Mouse (Mus musculus) layer of hippocampus, adult 8-10 months (tissue): ENCODE results near the gene C2cd4b. TPM values are rescaled to one million over a fixed set of nuclear protein-coding genes. Genes with fewer than 3 reads are reported as not detected.
A peak's percentile ranks its signal among the peaks of the same experiment; 100 is the strongest.

ENCODE experiments used
- DNase-seq, 2 experiments: peaks; one replicate each; pipeline ENCODE4 v3.0.0; 2022; ENCODE audit warnings: low spot score in 2 of 2
- microRNA-seq, 2 experiments: library from miRNA; unstranded; fragments of <30 nt; microRNA quantifications; one replicate each; pipeline ENCODE4 v1.2.0; 2022
- total RNA-seq, 4 experiments: library from RNA; stranded (reverse); gene quantifications; 2 replicates each; pipeline ENCODE4 v1.2.4; 2022

C2cd4b gene
- total RNA-seq, 4 experiments from 2014 or later = 4.7 to 7.5 (median 5.5) TPM

DNA sequence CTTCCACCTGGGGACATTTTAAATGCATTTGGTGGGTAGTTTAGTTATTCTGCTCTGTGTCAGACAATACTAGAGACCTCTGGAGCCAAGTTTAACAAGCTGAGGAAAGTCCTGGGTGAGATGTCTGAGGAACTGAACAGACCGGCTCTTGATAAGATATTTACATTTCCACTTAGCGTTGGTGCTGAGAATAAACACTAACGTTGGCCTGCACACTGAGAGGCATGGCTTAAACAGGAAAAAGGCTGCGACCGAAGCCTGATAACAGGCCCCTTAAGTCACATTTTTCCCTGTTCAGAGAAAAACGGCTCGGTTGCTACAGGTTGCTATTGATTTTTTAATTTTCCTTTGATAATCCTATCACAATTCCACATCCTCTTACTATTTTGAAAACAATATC is 12.1 kb downstream of the C2cd4b start:
- DNase-seq = no peak

DNA sequence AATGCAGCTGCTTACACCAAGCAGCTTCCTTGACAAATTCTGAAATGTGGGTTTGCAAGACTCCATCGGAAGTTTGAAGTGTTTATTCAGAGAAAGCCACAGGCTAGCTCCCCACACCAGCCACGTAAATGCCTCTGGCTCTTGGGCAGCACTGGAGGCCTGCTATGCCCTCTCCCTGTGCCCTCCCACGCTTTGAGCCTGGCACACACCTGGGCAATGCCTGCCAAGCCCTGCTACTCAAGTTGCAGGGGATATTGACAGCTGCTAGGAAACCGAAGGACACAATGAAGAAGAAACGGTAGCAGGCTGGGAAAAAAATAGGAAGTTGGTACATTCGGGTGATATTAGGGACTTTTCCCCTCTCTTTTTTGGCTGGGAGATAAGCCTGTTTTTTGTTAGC is 15.0 kb downstream of the C2cd4b start:
- no peak for DNase-seq

DNA sequence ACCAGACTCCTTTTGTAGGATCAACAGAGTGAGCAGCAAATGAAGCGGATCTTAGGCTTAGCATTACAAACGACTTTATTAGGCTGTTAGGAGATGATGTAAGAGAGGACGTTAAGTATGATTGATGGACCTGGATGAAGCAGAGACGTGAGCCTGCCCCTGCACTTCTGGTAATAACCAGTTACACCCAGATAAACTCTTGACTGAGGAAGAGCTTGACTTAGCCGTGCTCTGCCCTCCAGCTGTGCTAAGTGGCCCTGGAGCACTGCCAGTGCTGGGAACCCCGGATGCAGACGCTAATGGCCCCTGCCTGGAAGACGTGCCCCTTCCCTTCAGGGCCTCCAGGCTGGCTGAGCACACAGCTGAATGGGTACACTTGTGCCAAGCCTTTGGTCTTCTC is 19.3 kb downstream of the C2cd4b start:
- no peak for DNase-seq

DNA sequence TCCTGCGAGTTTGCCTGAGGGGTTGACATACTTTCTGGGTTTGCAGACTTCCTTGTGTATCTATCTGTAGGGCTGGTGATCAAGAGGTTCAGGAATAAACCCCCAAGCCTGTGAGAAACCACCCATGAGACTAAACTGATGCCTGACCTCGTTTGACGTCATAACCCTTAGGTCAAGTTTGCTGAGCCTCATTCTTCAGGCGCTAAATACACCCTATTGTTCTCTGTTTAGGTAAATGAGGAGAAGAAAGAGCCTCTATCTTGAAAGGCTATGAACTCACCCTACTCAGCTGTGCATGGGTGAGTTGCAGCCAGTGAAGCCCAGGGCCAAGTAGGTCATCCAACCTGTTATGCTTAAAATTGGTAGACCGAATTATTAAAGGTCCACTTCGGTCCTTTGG is 23.5 kb downstream of the C2cd4b start:
- no peak for DNase-seq

DNA sequence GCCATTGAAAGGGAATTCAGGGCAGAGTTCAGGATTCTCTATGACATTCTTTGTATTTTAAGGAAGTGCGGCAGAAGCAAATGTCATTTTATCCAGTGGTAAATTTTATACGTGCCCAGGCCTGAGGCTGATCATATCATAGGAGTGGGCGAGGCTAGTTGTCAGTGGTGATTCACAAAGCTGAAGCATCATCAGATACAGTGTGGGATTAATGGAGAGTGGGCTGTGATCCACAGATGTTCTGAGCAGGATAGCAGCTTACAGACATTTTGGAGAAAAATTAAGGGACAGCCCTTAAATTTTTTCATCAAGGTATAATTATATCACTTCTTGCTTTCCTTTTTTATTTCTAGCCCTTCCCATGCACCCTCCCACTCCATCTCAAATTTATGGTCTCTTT is 24.2 kb downstream of the C2cd4b start:
- DNase-seq = no peak

DNA sequence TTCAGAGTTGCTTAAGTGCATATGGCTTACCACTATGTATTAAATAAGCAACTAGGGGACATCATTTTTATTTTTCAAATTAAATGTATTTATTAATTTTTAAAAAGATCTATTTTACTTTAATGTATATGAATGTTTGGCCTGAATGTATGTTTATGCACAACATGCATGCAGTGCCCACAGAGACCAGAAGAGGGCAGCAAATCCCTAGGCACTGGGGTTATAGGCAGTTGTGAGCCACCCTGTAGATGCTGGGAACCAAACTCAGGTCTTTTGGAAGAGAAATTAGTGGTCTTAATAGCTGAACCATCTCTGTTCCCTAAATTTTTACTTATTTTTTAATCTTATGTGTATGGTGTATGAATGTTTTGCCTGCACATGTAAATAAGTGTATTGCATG is 24.7 kb downstream of the C2cd4b start:
- DNase-seq = no peak

DNA sequence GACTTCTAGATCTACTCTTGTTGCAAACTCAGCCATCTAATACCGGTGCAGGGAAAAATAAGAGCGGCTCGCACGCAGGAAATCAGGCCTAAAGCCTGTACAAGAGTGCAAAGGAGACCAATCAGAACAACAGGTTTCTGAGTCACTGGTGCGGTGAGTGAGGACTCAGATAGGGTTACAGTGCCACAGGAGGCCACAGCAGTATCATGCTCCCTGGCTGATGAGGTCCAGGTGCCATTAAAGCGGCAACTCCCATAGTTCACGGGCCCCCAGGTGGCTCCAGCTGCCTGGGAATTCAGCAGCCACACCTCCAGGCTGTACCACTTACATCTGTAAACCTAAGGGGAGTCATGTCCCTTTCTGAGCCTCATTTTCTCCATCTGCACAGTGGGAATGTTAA is 27.1 kb downstream of the C2cd4b start:
- no peak for DNase-seq

DNA sequence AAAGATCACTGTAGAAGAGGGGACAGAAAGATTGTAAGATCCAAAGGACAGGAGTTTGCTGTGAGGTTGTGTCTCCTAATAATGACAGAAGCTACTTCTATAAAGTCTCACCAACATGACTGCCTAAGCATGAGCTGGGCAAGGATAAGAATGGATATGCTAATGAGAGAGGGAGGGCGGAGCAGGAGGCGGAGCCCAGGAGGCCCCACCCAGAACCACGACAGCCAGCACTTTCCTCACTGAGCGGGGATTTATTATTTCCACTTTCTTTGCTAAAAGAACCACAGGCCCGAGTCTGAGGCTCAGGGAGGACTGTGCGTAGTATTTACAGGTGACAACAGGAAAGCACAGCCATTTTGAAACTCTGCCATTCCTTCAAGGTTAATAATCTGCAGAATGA is 28.4 kb downstream of the C2cd4b start:
- DNase-seq = no peak

DNA sequence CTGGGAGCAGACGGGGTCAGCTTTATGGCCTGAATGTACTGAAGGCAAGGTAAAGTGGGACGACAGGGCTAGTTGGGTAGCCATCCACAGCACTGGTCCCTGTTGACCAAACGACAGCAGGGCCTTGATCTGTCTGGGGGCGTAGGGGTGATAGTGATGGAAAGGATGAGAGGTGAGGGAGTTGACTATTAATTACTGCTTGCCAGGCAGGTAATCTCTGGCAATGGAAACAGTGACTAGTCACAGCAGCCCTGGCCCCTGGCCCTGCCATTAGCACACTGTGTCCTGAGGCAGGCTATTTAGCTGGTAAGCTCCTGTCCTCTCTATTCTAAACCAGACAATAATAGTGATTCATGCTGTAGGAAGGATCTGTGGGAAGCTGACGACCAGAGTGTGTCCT is 33.2 kb downstream of the C2cd4b start:
- no peak for DNase-seq

DNA sequence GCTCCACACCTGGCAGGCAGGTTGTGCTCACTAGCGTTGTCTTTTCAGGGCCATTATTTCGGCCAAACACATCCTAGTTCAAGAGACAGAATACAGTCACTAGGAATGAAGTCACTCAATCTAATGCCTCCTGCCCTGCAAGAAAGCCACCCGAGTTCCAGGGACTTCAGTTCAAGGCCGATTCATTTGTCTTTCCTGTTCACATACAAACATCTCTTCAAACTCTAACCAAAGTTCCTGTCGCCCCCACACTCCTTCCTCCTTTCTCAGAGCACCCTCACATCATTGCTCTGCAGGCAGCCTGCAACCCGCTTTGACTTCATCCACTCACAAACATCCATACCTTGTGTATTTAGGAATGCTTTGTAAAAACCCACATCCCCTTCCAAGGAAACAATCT is 34.3 kb downstream of the C2cd4b start:
- no peak for DNase-seq

DNA sequence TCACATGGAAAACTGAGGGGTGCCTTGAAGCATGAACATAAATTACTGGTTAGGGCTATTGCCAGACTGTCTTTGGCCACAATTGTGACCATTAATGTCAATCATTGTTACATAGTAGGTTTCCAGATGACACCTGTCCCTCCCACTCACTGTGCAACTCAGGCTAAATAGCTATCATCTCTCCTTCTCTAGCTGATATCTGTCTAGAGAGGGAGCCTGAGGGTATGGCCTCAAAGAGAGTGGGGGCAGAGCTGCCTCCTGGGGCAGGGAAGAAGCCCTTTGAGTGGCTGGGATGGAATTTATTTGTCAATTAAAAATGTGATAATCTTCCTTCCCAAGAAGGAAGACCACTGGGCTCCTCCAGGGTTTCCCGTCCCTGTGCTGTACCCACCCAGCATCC is 35.0 kb downstream of the C2cd4b start:
- no peak for DNase-seq

DNA sequence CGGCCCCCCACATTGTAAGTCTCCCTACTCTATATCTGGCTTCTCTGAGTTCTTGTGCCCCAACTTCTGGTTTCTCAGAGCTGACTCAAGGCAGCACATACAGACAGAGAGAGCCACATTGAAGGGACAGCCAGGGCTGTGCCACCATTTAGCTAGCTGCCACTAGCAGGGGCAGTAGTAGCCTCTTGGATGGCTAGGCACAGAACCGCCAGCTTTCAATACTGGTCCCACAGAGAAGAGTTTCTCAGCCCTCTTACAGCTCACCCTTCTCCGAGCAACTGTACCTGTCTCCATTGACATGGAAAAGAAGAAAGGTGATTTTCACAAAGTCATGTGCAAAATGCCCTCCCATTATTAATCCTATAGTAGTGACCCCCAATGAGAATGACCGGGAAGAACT is 35.4 kb downstream of the C2cd4b start:
- DNase-seq = no peak

DNA sequence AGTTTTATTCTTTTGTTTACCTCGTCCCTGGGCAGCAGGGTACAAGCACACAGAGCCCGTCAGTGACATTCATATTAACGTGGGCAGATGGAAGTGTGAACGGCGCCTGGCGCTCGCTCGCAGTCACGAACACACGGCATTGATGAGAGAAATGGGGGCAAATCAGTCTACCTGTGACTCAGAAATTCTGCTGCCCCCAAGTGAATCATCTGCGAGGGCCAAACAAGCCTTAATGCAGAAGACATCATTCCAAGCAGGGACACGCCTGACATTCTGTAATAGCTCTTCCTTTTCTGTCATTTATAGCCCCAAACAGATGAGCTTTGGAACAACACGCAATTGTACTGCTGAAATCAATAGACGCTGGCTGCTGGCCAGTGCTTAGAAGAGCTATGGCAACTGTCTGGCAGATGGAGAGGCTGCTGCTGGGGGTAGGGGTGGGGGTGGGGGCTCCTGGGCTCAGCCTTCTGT is 36.0 kb downstream of the C2cd4b start:
- peak; percentile 77 for DNase-seq

DNA sequence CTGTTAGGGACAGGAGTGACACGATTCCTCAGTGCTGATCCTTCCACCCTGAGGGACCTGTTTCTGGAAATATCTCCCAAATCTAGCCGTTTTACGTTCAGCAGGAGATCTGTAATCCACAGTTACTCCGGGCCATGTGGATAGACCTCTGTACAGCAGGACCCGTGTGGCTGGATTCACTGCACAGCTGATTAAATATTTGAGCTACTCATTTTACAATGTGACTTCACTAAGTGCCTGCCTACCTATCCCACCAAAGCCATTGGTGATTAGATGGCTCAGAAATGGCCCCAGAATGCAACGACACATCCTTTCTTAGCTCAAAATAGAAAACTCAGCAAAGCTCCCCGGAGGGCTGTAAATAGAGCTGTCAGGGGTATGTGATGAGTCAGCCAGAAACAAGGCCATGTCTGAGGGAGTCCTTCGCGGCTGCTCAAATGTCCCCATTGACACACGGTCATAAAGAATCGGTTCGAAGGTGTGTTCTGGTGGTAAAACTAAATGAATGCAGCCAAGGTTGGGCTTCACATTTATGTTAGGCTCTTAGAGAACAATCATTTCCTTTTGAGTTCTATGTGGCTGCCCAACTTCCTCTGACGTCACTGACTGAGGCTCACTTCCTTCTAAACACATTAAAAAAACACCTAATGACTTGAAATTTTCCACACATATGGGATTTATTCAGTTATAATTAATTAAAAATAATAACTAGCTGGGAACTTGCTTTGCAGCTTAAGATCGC is 40.0 kb downstream of the C2cd4b start:
- no peak for DNase-seq

DNA sequence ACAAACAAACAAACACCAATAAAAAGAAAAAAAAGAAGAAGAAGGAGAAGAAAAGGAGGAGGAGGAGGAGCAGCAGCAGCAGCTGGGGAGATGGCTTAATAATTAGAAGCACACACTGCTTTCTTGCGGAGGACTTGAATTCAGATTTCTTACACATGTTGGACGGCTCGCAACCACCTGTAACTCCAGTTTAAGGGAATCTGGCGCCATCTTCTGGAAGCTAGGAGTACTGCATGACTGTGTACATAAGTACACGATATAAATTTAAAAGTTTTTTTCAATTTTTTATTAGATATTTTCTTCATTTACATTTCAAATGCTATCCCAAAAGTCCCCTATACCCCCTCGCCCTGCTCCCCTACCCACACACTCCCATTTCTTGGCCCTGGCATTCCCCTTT is 43.0 kb downstream of the C2cd4b start:
- DNase-seq = peak; percentile 34 to 62

DNA sequence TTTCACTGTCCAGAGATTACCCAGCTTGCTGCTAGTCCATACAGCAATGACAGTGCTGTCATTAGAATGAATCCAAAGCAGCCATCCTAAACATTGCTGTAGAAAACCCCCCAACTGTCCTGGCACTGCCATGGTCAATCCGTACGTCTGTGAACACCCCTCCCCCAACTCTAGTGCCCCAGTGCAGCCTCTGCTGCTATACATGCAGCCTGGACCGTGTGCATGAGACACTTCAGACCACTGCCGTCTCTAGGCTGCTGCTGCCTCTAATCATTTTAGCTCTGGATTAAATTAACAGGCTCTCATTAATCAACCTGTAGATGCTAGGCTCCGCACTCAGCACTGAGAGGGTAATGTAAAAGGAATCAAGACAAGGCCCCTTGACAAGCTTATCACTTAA is 47.8 kb downstream of the C2cd4b start:
- DNase-seq = no peak

DNA sequence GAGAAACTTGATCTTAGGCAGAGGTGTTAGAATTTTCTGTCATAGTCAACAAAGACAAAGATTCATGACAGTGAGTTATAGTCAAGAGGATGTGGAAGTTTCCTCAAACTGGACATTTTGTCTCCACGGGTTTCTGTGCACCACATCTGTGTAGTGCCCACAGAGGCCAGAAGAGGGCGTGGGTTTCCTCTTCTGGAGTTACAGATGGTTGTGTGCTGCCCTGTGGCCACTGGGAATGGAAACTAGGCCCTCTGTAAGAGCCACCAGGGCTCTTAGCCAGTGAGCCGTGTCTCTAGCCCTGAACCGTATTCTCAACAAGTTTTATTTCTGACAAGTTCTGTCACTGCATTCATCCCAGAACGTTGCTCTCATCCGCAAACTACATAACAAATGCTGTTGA is 51.3 kb downstream of the C2cd4b start:
- no peak for DNase-seq

Small RNAs within 50 kb of the gene (microRNA-seq; reads per million reads assigned to microRNA genes)
- gene Mir7241 (0 reads per million in 2 experiments), gene Mir7242 (0 reads per million in 2 experiments)

Other genes starting within 250 kb of the C2cd4b start
- gene Tln2, start 199.7 kb upstream of the C2cd4b start, total RNA-seq = 100 to 1,000 TPM in 1 of 4 experiments, 10 to 100 TPM in 3; 79.6 to 100 (median 88.0) TPM
- gene C2cd4a, start 72.9 kb downstream of the C2cd4b start, total RNA-seq = 1 to 10 TPM in 3 of 4 experiments, under 1 TPM in 1; 0.93 to 3.2 (median 2.2) TPM
- gene Vps13c, start 81.0 kb downstream of the C2cd4b start, total RNA-seq = 100 to 1,000 TPM in 3 of 4 experiments, 10 to 100 TPM in 1; 95.9 to 127 (median 105) TPM